Mouse (Mus musculus): ENCODE measurements around the gene Olfr1406. TPM values are rescaled to one million over a fixed set of nuclear protein-coding genes. Genes with fewer than 3 reads are reported as not detected.
"Not testable (repeated sequence)": the region's sequence is repeated elsewhere in the genome, so short reads cannot be mapped to it uniquely, and the experiment has no call there.

Olfr1406 gene
- polyA plus RNA-seq (2012; ENCODE audit: insufficient read depth, insufficient read length, low replicate concordance, missing spikeins): not detected in 2 replicates

DNA sequence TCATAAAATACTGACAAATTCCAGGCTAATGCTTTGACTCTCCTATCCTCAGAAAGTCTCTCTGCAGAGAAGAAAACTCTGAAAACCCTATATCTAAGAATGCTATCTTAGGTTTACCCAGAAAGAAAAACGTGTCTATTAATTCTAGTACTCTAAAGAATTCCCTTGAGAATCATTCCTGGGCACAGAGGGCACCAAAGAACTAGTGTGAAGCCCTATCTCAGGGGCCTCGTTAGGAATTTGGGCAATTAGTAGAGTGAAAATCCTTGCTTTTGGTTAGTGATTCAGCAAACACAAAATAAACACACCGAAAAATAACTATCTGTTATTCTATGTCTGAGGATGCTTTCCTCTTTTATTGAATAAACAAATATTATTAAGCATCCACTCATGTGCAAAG lies at the start of gene Olfr1406:
Olfr1406 (minus strand) TSS at position 101 of the 400 bp plus-strand sequence.
- TF ChIP-seq POLR2A (IDR thresholded peaks at IDR 0.05; ENCODE audit: insufficient read depth, low read depth, low read length): no peak
- no peak for TF ChIP-seq CTCF (IDR thresholded peaks at IDR 0.05; ENCODE audit: insufficient read depth, low read depth, low read length)
- no peaks in the 10 kb centered on the region for H3K4me1 ChIP-seq (ENCODE audit: control insufficient read depth, insufficient read depth, low read length)
- 51% methylated on average over 3 of the region's 3 CpGs for WGBS
- no peak within 1 kb of the TSS for H3K4me3 ChIP-seq (ENCODE audit: insufficient read depth, low read depth, low read length)
- H3K27ac ChIP-seq (ENCODE audit: insufficient read depth, low read depth, low read length): no peak within 1 kb of the TSS

DNA sequence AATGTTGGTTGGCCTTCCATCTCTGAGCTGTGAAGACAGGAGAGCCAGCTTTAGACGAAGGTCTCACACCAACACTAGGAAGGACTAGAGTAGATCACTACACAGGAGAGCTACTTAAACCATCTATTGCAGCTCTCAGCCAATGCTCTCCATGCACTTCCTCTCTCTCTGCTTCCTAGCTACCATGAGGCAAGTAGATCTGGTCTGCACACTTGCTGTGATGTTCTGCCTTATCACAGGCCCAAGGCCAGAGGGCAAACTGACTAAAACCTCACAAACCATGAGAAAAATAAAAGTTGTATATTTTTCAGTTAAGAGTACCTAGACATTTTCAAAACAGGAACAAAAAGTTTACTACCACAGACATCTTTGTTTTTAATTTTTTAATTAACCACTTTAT lies 46.6 kb upstream of the Olfr1406 start:
- not testable (repeated sequence) for H3K4me3 ChIP-seq (ENCODE audit: insufficient read depth, low read depth, low read length); H3K27ac ChIP-seq (ENCODE audit: insufficient read depth, low read depth, low read length); H3K4me1 ChIP-seq (ENCODE audit: control insufficient read depth, insufficient read depth, low read length)
- 88% methylated on average over 1 of the region's 1 CpGs for WGBS

GRCm38 (mm10) chr1:173227081-173227480 lies 36.6 kb upstream of the Olfr1406 start, which contains the start of gene Fcer1a:
Gene Fcer1a, minus strand, starts transcription at chr1:173227214.
- WGBS: 80% methylated on average over 2 of the region's 2 CpGs
- Histone ChIP-seq H3K4me3 (ENCODE audit: insufficient read depth, low read depth, low read length) (no peak within 1 kb of the TSS), H3K27ac (ENCODE audit: insufficient read depth, low read depth, low read length) (no peak within 1 kb of the TSS), H3K4me1 (ENCODE audit: control insufficient read depth, insufficient read depth, low read length) (no peaks in the 10 kb centered on the region)
- no peak for TF ChIP-seq CTCF (IDR thresholded peaks at IDR 0.05; ENCODE audit: insufficient read depth, low read depth, low read length)
- no peak for TF ChIP-seq POLR2A (IDR thresholded peaks at IDR 0.05; ENCODE audit: insufficient read depth, low read depth, low read length)

DNA sequence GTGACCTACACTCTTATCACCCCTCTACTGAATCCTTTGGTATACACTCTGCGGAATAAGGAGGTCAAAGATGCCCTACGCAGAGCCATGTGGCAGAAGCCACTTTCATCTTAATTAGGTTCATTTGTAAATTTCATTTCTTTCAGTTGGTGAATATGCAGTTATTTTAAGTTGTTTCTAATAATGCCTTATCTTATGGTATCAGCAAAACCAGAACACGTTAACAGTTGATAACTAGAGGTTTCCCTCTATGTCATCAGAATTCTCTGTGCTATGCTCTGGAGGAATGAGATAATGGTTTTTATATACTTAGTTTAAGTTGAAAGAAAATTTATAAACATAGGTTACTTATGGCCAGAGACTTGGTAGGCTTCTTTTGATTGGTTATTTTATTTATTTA lies 26.0 kb upstream of the Olfr1406 start:
- H3K4me3 ChIP-seq (ENCODE audit: insufficient read depth, low read depth, low read length): no peak overlapping the region
- TF ChIP-seq POLR2A (IDR thresholded peaks at IDR 0.05; ENCODE audit: insufficient read depth, low read depth, low read length): no peak
- no peak for TF ChIP-seq CTCF (IDR thresholded peaks at IDR 0.05; ENCODE audit: insufficient read depth, low read depth, low read length)
- WGBS: 95% methylated on average over 3 of the region's 3 CpGs
- no peaks in the 10 kb centered on the region for H3K4me1 ChIP-seq (ENCODE audit: control insufficient read depth, insufficient read depth, low read length)
- H3K27ac ChIP-seq (ENCODE audit: insufficient read depth, low read depth, low read length): no peak overlapping the region

GRCm38 (mm10) chr1:173212092-173212491 lies 21.7 kb upstream of the Olfr1406 start, which contains the start of gene Olfr1404:
Gene Olfr1404, plus strand, starts transcription at chr1:173212392.
- H3K4me1 ChIP-seq (ENCODE audit: control insufficient read depth, insufficient read depth, low read length): no peaks in the 10 kb centered on the region
- TF ChIP-seq POLR2A (IDR thresholded peaks at IDR 0.05; ENCODE audit: insufficient read depth, low read depth, low read length) (no peak), CTCF (IDR thresholded peaks at IDR 0.05; ENCODE audit: insufficient read depth, low read depth, low read length) (no peak)
- 91% methylated on average over 5 of the region's 5 CpGs for WGBS

DNA sequence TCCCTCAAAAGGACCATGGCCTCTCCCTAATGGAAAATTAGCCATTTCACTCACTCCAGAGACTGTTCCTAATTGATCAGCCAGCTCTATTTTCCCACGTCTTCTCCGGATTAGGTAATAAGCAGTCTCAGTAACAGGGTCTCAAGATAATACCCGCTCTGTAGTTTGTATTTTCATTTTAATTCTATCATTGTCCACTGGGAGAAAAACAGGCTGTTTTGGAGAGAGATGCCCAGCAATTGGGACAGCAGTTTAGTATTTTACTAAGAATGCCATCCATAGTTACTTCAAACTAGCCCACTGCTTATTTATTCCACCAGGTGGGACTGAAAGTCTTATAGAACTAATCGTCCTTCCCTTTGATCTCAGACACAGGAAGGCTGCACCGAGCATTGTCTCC lies 7.1 kb upstream of the Olfr1406 start, which contains the start of gene Olfr218:
Olfr218 (plus strand) TSS at position 301 of the 400 bp plus-strand sequence.
- Histone ChIP-seq H3K27ac (ENCODE audit: insufficient read depth, low read depth, low read length) (no peak within 1 kb of the TSS), H3K4me3 (ENCODE audit: insufficient read depth, low read depth, low read length) (no peak within 1 kb of the TSS), H3K4me1 (ENCODE audit: control insufficient read depth, insufficient read depth, low read length) (no peaks in the 10 kb centered on the region)
- WGBS: 46% methylated on average over 5 of the region's 5 CpGs
- no peak for TF ChIP-seq CTCF (IDR thresholded peaks at IDR 0.05; ENCODE audit: insufficient read depth, low read depth, low read length)
- TF ChIP-seq POLR2A (IDR thresholded peaks at IDR 0.05; ENCODE audit: insufficient read depth, low read depth, low read length): no peak

More at GRCm38 (mm10) chr1:173212092-173212491, 21.7 kb upstream of the Olfr1406 start, which contains the start of gene Olfr1404:
- Histone ChIP-seq H3K27ac (ENCODE audit: insufficient read depth, low read depth, low read length) (no peak within 1 kb of the TSS), H3K4me3 (ENCODE audit: insufficient read depth, low read depth, low read length) (no peak within 1 kb of the TSS)

GRCm38 (mm10) chr1:173196359-173196758 lies 5.9 kb upstream of the Olfr1406 start:
- 90% methylated on average over 2 of the region's 2 CpGs for whole genome bisulfite sequencing
- TF ChIP-seq POLR2A (IDR thresholded peaks at IDR 0.05; ENCODE audit: insufficient read depth, low read depth, low read length) (no peak), CTCF (IDR thresholded peaks at IDR 0.05; ENCODE audit: insufficient read depth, low read depth, low read length) (no peak)
- Histone ChIP-seq H3K4me3 (ENCODE audit: insufficient read depth, low read depth, low read length) (no peak overlapping the region), H3K27ac (ENCODE audit: insufficient read depth, low read depth, low read length) (no peak overlapping the region), H3K4me1 (ENCODE audit: control insufficient read depth, insufficient read depth, low read length) (no peaks in the 10 kb centered on the region)

DNA sequence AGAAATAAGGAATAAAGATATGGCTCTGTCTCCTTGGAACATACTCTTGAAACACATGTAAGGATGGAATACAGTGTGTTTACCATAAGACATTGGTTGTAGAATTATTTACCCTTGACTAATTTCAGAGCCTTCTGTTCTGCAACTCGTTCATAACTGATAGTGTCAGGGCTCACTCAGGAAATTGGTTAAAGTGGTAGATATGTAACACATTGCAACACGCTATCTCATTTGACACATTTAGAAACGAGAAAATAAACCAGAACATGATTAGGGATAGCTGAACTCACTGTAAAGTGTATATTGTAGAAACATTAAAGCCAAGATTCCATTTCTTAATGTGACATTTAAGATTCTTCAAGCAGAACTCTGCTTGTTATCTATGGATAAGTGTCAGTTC lies 1.6 kb upstream of the Olfr1406 start:
- no peak for TF ChIP-seq POLR2A (IDR thresholded peaks at IDR 0.05; ENCODE audit: insufficient read depth, low read depth, low read length)
- no peak for TF ChIP-seq CTCF (IDR thresholded peaks at IDR 0.05; ENCODE audit: insufficient read depth, low read depth, low read length)
- 79% methylated on average over 3 of the region's 3 CpGs for WGBS
- no peak overlapping the region for H3K27ac ChIP-seq (ENCODE audit: insufficient read depth, low read depth, low read length)
- H3K4me1 ChIP-seq (ENCODE audit: control insufficient read depth, insufficient read depth, low read length): no peaks in the 10 kb centered on the region
- no peak overlapping the region for H3K4me3 ChIP-seq (ENCODE audit: insufficient read depth, low read depth, low read length)

- H3K4me3 ChIP-seq (ENCODE audit: insufficient read depth, low read depth, low read length): no peak overlapping the region
- no peak overlapping the region for H3K27ac ChIP-seq (ENCODE audit: insufficient read depth, low read depth, low read length)
- TF ChIP-seq POLR2A (IDR thresholded peaks at IDR 0.05; ENCODE audit: insufficient read depth, low read depth, low read length): no peak
- no peak for TF ChIP-seq CTCF (IDR thresholded peaks at IDR 0.05; ENCODE audit: insufficient read depth, low read depth, low read length)
- no peaks in the 10 kb centered on the region for H3K4me1 ChIP-seq (ENCODE audit: control insufficient read depth, insufficient read depth, low read length)
These were observed 16.1 kb downstream of the Olfr1406 start for GRCm38 (mm10) chr1:173174154-173174842.
